Mouse (Mus musculus) olfactory bulb, adult 2 months (tissue): ENCODE measurements around the gene Taar8b. TPM values are rescaled to one million over a fixed set of nuclear protein-coding genes. Genes with fewer than 3 reads are reported as not detected.

Experiments used
- H3K27ac ChIP-seq: fragments of 200-500 bp; 2 replicates; pipeline ENCODE4 v1.5.1; 2012; ENCODE audit warnings: low read depth, low read length; ENCODE audit not compliant: insufficient read depth
- H3K4me1 ChIP-seq: fragments of 200-500 bp; 2 replicates; pipeline ENCODE4 v1.6.1; 2012; ENCODE audit warnings: low read length; ENCODE audit not compliant: control insufficient read depth, insufficient read depth
- H3K4me3 ChIP-seq: fragments of 200-500 bp; 2 replicates; pipeline ENCODE4 v1.5.1; 2012; ENCODE audit warnings: mild to moderate bottlenecking, low read depth, low read length, moderate library complexity; ENCODE audit not compliant: insufficient read depth
- CTCF ChIP-seq: fragments of 200-500 bp; IDR thresholded peaks from 2 replicates; pipeline ENCODE4 v1.5.1; 2012; ENCODE audit warnings: low read depth, mild to moderate bottlenecking, low read length, moderate library complexity; ENCODE audit not compliant: insufficient read depth
- POLR2A ChIP-seq: fragments of 200-500 bp; IDR thresholded peaks from 2 replicates; pipeline ENCODE4 v1.6.1; 2012; ENCODE audit warnings: mild to moderate bottlenecking, low read depth, low read length, moderate library complexity; ENCODE audit not compliant: insufficient read depth
- WGBS: fragments of 180-500 bp; shearing (Covaris S2); methylation state at CpG from one replicate; pipeline ENCODE4 v1.1.7; 2018; 5-methylcytosine and 5-hydroxymethylcytosine counted together
- polyA plus RNA-seq: library from polyadenylated mRNA; stranded (reverse); fragments of >200 nt; gene quantifications from 2 replicates; pipeline ENCODE4 v1.2.4, GENCODE M21; 2012; ENCODE audit warnings: low replicate concordance; ENCODE audit not compliant: missing spikeins, insufficient read depth, insufficient read length

Gene Taar8b
- polyA plus RNA-seq, 1 experiment, result not detected

- Histone ChIP-seq H3K27ac (no peak overlapping the region), H3K4me1 (no peaks in the 10 kb centered on the region), H3K4me3 (no peak overlapping the region)
- WGBS, result 89% methylated on average over 3 of the region's 3 CpGs
- TF ChIP-seq CTCF (no peak), POLR2A (no peak)
Observed at GRCm38 (mm10) chr10:24058986-24059385, 33.1 kb downstream of the Taar8b start.

GRCm38 (mm10) chr10:24052039-24052438 is 40.1 kb downstream of the Taar8b start:
- TF ChIP-seq CTCF (no peak), POLR2A (no peak)
- H3K4me1 ChIP-seq, result no peaks in the 10 kb centered on the region
- no peak overlapping the region for H3K4me3 ChIP-seq
- 35% methylated on average over 5 of the region's 5 CpGs for WGBS
- no peak overlapping the region for H3K27ac ChIP-seq

- Histone ChIP-seq H3K27ac (no peak within 1 kb of the TSS), H3K4me3 (no peak within 1 kb of the TSS), H3K4me1 (no peaks in the 10 kb centered on the region)
- TF ChIP-seq POLR2A (no peak), CTCF (no peak)
Observed at GRCm38 (mm10) chr10:24049210-24049609, 42.9 kb downstream of the Taar8b start, which contains the start of gene Taar7f. Gene Taar7f (plus strand): TSS chr10:24049510.

Other genes starting within 250 kb of the Taar8b start
- gene Vnn3, start 240.8 kb downstream of the Taar8b start, polyA plus RNA-seq, result not detected in 2 replicates
- gene Vnn1, start 197.6 kb downstream of the Taar8b start, polyA plus RNA-seq, result not detected in 2 replicates
- not detected in 2 replicates for gene Taar1, start 171.9 kb downstream of the Taar8b start, polyA plus RNA-seq
- not detected in 2 replicates for gene Taar2, start 153.7 kb downstream of the Taar8b start, polyA plus RNA-seq
- gene Taar3, start 142.7 kb downstream of the Taar8b start, polyA plus RNA-seq, result not detected in 2 replicates
- gene Taar4, start 131.8 kb downstream of the Taar8b start, polyA plus RNA-seq, result not detected in 2 replicates
- gene Taar5, start 121.6 kb downstream of the Taar8b start, polyA plus RNA-seq, result not detected in 2 replicates
- not detected in 2 replicates for gene Taar6, start 106.6 kb downstream of the Taar8b start, polyA plus RNA-seq
- not detected in 2 replicates for gene Taar7a, start 98.8 kb downstream of the Taar8b start, polyA plus RNA-seq
- not detected in 2 replicates for gene Taar7b, start 92.4 kb downstream of the Taar8b start, polyA plus RNA-seq
- gene Taar7d, start 65.1 kb downstream of the Taar8b start, polyA plus RNA-seq, result not detected in 2 replicates
- gene Taar7e, start 54.7 kb downstream of the Taar8b start, polyA plus RNA-seq, result not detected in 2 replicates
- gene Taar7f, start 42.8 kb downstream of the Taar8b start, polyA plus RNA-seq, result not detected in 2 replicates
- gene Taar8a, start 15.8 kb downstream of the Taar8b start, polyA plus RNA-seq, result not detected in 2 replicates
- not detected in 2 replicates for gene Taar8c, start 9.6 kb upstream of the Taar8b start, polyA plus RNA-seq
- gene Taar9, start 17.2 kb upstream of the Taar8b start, polyA plus RNA-seq, result not detected in 2 replicates
- not detected in 2 replicates for gene Stx7, start 57.0 kb upstream of the Taar8b start, polyA plus RNA-seq
- not detected in 2 replicates for gene Moxd1, start 131.2 kb upstream of the Taar8b start, polyA plus RNA-seq